Mouse (Mus musculus) ovary, postnatal 10 days (tissue): ENCODE results near the gene Fndc4.

Source experiments
- DNase-seq: peaks from one replicate; pipeline ENCODE4 v3.0.0; 2022; ENCODE audit warnings: low spot score

The Fndc4 gene

DNA sequence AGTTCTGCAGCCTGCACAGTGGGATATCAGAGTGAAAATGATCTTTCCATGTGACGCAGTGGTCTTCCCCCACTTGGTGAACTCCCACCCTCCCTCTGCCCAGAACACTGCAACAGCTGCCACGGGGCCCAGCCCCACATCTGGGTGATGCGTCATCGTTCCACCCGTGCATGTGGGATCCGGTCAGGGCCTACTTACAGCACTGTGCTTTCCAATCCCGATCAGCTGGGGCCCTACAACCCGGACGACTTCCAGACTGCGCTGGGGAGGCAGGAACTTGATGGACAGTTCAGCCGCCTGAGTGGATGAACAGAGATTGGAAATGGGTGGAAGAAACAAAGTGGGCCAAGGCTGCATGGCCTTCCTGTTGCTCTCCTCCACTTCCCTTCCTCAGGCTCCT, 38.3 kb downstream of the Fndc4 start:
- no peak for DNase-seq

DNA sequence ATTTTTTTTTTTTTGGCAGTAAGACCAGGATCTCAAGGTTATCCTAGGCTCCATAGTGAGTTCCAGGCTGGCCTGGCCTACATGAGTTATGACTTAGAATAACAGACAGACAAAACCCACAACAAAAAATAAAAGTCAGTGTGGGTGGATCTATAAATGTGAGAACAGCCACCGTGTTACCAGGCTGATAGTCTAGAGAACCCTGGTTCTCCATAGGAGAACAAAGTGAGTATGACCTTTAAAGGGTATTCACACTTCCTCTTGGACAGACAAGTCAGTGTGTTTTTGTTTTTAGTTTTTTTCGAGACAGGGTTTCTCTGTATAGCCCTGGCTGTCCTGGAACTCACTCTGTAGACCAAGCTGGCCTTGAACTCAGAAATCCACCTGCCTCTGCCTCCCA, 39.9 kb downstream of the Fndc4 start:
- DNase-seq, result no peak

DNA sequence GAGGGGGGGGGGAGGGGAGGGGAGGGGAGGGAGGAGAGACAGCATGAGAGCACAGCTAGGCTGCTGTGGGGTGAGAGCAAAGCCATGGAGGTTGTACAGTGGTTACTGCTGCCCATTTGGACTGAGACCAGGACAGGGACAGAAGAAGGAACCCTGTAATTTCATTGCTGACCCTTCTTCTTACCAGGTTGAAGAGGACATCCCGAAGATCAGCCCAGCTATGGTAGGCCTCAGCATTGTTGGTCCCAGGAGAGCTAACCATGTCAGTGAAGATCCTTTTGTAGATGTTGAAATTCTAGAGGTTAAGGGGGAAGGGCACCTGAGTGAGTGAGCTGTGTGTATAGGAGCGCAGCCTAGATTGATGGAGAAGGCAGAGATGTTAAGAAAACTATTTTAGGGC, 40.5 kb downstream of the Fndc4 start:
- no peak for DNase-seq

DNA sequence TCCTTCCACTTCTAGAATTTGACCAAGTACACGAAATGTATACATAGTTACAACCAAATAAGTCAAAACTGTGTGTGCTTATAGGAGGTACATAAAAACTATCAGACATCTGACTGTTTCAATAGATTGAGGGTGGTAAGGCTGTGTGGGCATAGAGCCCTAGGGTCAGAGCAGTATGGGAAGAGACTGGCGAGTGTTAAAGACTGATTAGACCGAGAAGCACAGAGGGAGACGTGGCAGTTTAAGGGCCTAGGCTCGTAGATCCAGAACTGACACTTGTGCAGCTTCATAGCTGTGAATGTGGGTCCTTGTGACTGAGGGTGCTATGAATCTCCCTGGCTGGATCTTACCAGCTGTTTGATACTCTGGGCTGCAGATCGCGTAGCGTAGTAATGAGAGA, 41.0 kb downstream of the Fndc4 start:
- no peak for DNase-seq

DNA sequence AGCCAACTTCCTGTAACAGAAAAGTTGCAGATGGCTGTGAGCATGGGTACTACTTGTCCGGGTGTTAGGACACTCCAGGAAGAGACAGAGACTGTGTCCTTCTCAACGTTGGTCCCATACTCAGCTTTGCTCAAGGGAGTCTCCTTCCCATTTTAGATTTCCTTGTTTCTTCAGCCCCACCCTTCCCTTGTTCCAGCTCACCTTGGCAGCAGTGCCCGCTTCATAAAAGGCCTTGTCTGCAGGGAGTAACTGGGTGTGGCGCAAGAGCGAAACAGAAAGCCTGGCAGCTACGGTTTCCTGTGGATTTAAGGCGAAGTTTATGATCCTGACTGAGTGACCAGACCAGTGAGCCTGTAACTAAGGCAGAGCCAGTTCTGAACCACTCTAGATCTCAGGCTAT, 41.4 kb downstream of the Fndc4 start:
- no peak for DNase-seq

DNA sequence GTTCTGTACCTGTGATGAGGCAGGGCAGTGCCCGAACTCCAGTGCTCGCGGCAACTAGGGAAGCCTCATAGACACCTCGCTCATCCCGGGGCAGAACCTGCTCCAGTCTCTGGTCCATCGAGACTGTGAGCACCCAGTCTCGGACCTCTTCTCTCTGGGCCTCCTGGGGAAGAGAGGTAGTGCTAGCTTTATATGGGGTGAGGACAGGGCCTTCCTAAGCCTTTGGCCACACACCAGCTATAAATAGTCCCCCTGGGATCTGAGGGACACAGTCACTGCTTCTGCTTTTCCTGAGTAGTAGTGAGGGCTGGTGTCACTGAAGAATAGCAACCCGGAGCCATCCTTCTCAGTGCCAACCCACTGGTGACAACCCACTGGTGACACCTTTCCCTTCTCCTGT, 42.1 kb downstream of the Fndc4 start:
- DNase-seq, result no peak

GRCm38 (mm10) chr5:31252795-31253545, 42.9 kb downstream of the Fndc4 start:
- no peak for DNase-seq

DNA sequence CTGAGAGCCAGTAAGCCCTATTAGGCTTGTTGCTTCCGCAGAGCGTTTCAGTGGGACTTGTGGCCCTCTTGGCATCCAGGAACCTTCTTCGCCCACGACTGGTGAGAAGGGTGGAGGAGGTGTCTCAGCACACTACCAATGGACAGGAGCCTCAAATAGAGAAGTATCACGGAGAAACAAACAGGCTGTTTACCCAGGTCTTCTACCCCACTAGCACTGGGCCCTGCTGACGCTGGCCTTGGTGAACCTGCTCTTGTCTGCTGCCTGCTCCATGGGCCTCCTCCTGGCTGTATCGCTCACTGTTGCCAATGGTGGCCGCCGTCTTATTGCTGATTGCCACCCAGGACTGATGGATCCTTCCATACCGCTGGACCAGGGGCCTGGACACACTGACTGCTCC, 43.7 kb downstream of the Fndc4 start:
- no peak for DNase-seq

DNA sequence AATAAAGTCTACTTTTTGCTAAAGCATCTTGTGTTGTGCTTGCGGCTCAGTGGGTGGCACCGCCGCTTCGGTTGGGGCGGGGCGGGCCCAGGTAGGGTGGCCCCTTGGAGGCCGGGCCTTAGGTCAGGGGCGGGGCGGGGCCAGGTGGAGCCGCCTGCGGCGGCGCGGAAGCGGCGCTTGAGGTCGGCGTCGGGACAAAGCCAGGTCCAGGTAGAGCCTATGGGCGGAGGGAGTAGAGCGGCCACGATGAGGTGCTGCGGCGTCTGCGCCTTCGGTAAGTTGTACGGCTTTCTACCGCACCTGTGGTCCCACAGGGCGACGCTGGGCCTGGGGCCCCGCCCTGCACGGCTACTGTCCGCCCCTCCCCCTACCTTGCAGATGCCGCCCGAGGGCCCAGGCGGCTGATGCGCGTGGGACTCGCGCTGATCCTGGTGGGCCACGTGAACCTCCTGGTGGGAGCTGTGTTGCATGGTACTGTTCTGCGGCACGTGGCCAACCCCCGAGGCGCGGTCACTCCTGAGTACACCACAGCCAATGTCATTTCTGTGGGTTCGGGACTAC, 44.3 kb downstream of the Fndc4 start, which contains the start of gene Krtcap3:
Gene Krtcap3, plus strand, starts transcription at position 151 of the 561 bp plus-strand sequence.
- DNase-seq, result no peak

DNA sequence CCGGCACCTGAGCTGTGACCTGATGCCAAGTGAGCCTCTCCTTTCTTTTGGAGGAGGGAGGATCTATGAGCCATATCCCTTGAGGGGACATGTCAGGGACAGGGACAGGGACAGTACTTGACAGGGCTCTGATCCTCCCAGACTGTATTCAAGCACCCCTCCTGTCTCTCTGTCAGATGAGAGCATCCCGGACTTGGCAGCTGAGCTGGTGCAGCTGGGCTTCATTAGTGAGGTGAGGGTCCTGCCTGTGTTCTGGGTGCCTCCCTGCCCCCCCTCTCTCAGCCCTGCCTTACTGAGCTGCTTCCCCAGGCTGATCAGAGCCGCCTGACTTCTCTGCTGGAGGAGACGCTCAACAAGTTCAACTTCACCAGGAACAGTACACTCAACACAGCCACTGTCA, 45.2 kb downstream of the Fndc4 start:
- DNase-seq, result no peak
